Mouse (Mus musculus): ENCODE measurements around the gene Clrn3. TPM values are rescaled to one million over a fixed set of nuclear protein-coding genes. Genes with fewer than 3 reads are reported as not detected.

Gene Clrn3
- not detected in 2 replicates for polyA plus RNA-seq (2012; rRNA removed)

DNA sequence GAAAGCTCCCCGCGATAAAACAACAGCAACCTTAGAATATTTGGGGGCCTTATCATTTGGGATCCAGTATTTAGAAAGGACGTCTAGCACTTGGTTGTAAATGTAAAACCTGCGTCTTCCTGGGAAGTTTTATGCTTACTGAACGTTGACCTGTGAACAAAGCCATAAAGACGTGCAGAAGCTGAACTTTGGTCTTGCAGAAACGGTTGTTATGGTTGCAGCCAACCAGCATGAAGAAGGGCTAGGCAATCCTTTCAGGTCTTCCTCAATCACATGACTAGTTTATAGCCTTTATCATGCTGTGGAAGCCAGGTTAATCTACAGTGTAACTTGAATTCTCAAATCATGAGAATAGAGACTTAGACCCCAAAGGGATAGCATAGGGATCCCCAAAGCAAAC is at the start of gene Clrn3:
TSS of gene Clrn3 (minus strand) at position 140 of the 400 bp plus-strand sequence.

DNA sequence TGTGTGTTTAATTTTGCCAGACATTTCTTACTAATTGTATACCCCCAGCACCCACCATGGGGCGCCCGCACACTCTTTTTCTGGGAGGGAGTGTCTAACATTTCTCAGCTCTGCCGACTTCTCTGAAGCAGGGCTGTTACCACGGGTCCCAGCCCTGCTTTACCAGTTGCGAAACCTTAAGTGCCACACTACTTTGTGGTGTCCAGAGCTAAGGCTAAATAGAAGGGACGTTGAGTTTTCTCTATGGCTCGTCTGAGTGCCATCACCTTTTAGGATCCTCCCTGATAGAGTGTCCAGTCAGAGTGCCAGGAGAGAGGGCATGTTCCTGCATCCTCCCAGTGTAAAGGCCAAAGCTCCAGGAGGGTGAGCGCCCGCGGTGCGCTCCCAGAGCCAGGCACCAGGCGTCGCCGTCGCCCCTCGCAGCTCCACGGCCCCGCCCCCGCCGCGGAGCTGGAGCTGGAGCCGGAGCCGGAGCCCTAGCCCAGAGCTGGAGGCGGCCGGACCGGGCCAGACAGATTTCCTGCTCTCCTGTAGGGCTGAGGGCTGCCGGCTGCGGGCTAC is 9.0 kb upstream of the Clrn3 start, which contains the start of gene Ptpre:
TSS of gene Ptpre (plus strand) at position 141 of the 561 bp plus-strand sequence.

Other genes starting within 250 kb of the Clrn3 start
- 0.02 TPM in 1 of 2 replicates, not detected in the other for gene Foxi2, start 118.3 kb downstream of the Clrn3 start, polyA plus RNA-seq (2012; rRNA removed)
- gene Ptpre, start 8.8 kb upstream of the Clrn3 start, polyA plus RNA-seq (2012; rRNA removed) = 3.5 and 4.6 TPM in 2 replicates
- gene Mki67, start 187.7 kb upstream of the Clrn3 start, polyA plus RNA-seq (2012; rRNA removed) = 24.5 and 31.8 TPM in 2 replicates

Measured in central nervous system, embryonic 14 days (tissue).